Mouse (Mus musculus) myocyte (in vitro differentiated cells): ENCODE results near the gene Ccdc106. TPM values are rescaled to one million over a fixed set of nuclear protein-coding genes. Genes with fewer than 3 reads are reported as not detected.
A peak's percentile ranks its signal among the peaks of the same experiment; 100 is the strongest.
"Not testable (repeated sequence)": the region's sequence is repeated elsewhere in the genome, so short reads cannot be mapped to it uniquely, and the experiment has no call there.

Experiments used
- H3K27me3 ChIP-seq: one replicate; pipeline ENCODE4 v1.6.1; 2011; ENCODE audit not compliant: control insufficient read depth, insufficient read depth, insufficient read length
- H3K36me3 ChIP-seq: one replicate; pipeline ENCODE4 v1.6.1; 2011; ENCODE audit not compliant: control insufficient read depth, insufficient read depth
- H3K4me2 ChIP-seq: one replicate; pipeline ENCODE4 v1.6.1; 2011; ENCODE audit warnings: low read depth, control low read depth
- H3K4me3 ChIP-seq: one replicate; pipeline ENCODE4 v1.5.1; 2011; ENCODE audit warnings: mild to moderate bottlenecking, control low read depth, moderate library complexity
- H3K79me2 ChIP-seq: one replicate; pipeline ENCODE4 v1.6.1; 2011; ENCODE audit not compliant: control insufficient read depth, insufficient read depth
- H3ac ChIP-seq: one replicate; pipeline ENCODE4 v1.6.1; 2011; ENCODE audit not compliant: control insufficient read depth, insufficient read length
- CEBPB ChIP-seq: IDR thresholded peaks from 2 replicates; pipeline ENCODE4 v1.6.1; 2011; ENCODE audit warnings: mild to moderate bottlenecking, moderate library complexity; ENCODE audit not compliant: poor library complexity, insufficient read depth, severe bottlenecking
- E2F4 ChIP-seq: IDR thresholded peaks from one replicate; pipeline ENCODE4 v1.6.1; 2011; ENCODE audit warnings: mild to moderate bottlenecking, control low read depth, moderate library complexity; ENCODE audit not compliant: insufficient read depth
- MAX ChIP-seq: IDR thresholded peaks from one replicate; pipeline ENCODE4 v1.6.1; 2011; ENCODE audit warnings: low read depth, mild to moderate bottlenecking, control low read depth
- MYOD1 ChIP-seq, 3 experiments: IDR thresholded peaks; one replicate each; pipeline ENCODE4 v1.6.1; 2011; ENCODE audit warnings: control low read depth in 2 of 3, low read depth in 2 of 3, mild to moderate bottlenecking in 2 of 3, moderate library complexity in 1 of 3; ENCODE audit not compliant: insufficient read length in 2 of 3, control insufficient read depth in 1 of 3
- MYOG ChIP-seq, 3 experiments: IDR thresholded peaks; one replicate each; pipeline ENCODE4 v1.6.1; 2011; ENCODE audit warnings: control low read depth in 2 of 3, low read depth in 2 of 3, mild to moderate bottlenecking in 2 of 3; ENCODE audit not compliant: insufficient read length in 2 of 3, control insufficient read depth in 1 of 3, insufficient read depth in 1 of 3
- POLR2A ChIP-seq: IDR thresholded peaks from one replicate; pipeline ENCODE4 v1.6.1; 2011; ENCODE audit warnings: low read depth, mild to moderate bottlenecking, control low read depth, moderate library complexity; ENCODE audit not compliant: insufficient read length
- POLR2AphosphoS2 ChIP-seq: IDR thresholded peaks from one replicate; pipeline ENCODE4 v1.6.1; 2011; ENCODE audit warnings: low read depth, control low read depth; ENCODE audit not compliant: insufficient read length
- REST ChIP-seq: IDR thresholded peaks from one replicate; pipeline ENCODE4 v1.6.1; 2011; ENCODE audit warnings: mild to moderate bottlenecking, control low read depth, moderate library complexity; ENCODE audit not compliant: insufficient read depth, insufficient read length
- SRF ChIP-seq: IDR thresholded peaks from one replicate; pipeline ENCODE4 v1.6.1; 2011; ENCODE audit warnings: low read depth; ENCODE audit not compliant: control insufficient read depth, insufficient read length
- TCF12 ChIP-seq: IDR thresholded peaks from one replicate; pipeline ENCODE4 v1.6.1; 2011; ENCODE audit warnings: mild to moderate bottlenecking, control low read depth; ENCODE audit not compliant: poor library complexity, insufficient read depth, severe bottlenecking
- TCF3 ChIP-seq: IDR thresholded peaks from one replicate; pipeline ENCODE4 v1.6.1; 2011; ENCODE audit warnings: low read depth, control low read depth; ENCODE audit not compliant: insufficient read length
- USF1 ChIP-seq: IDR thresholded peaks from one replicate; pipeline ENCODE4 v1.6.1; 2011; ENCODE audit warnings: low read depth, mild to moderate bottlenecking, control low read depth, moderate library complexity
- polyA plus RNA-seq: library from polyadenylated mRNA; unstranded; fragments of >200 nt; fragmentation: generic; extraction: Trizol; gene quantifications from one replicate; pipeline ENCODE4 v1.2.1, GENCODE M21; 2012; ENCODE audit warnings: missing spikeins

Ccdc106 gene
- polyA plus RNA-seq, 1 experiment, result 0.19 TPM

GRCm38 (mm10) chr7:5016920-5017319 lies 3.4 kb upstream of the Ccdc106 start:
- no peaks in the 10 kb centered on the region for H3K36me3 ChIP-seq
- no peak overlapping the region for H3K4me2 ChIP-seq
- no peak for TF ChIP-seq MYOD1 (IDR thresholded peaks at IDR 0.05; ENCODE audit: control insufficient read depth in 1 of 3, insufficient read length in 2 of 3, low read depth in 2 of 3)
- no peak for TF ChIP-seq USF1
- TF ChIP-seq CEBPB, result no peak
- TF ChIP-seq E2F4, result no peak
- H3K79me2 ChIP-seq, result peaks cover 37% of the 10 kb centered on the region
- no peaks in the 10 kb centered on the region for H3K27me3 ChIP-seq
- no peak overlapping the region for H3ac ChIP-seq
- no peak overlapping the region for H3K4me3 ChIP-seq

- TF ChIP-seq POLR2A (no peak), POLR2AphosphoS2 (no peak), MAX (no peak), USF1 (no peak), CEBPB (no peak), MYOG (IDR thresholded peaks at IDR 0.05; ENCODE audit: control insufficient read depth in 1 of 3, insufficient read depth in 1 of 3, insufficient read length in 2 of 3, low read depth in 2 of 3) (no peak), TCF3 (no peak), E2F4 (no peak), MYOD1 (IDR thresholded peaks at IDR 0.05; ENCODE audit: control insufficient read depth in 1 of 3, insufficient read length in 2 of 3, low read depth in 2 of 3) (no peak), TCF12 (no peak)
- peaks cover 41% of the 10 kb centered on the region for H3K79me2 ChIP-seq
Observed at GRCm38 (mm10) chr7:5017352-5017751, 3.0 kb upstream of the Ccdc106 start.

GRCm38 (mm10) chr7:5017931-5018330 lies 2.4 kb upstream of the Ccdc106 start:
- H3K79me2 ChIP-seq, result peaks cover 44% of the 10 kb centered on the region
- H3K27me3 ChIP-seq, result no peaks in the 10 kb centered on the region
- H3K36me3 ChIP-seq, result no peaks in the 10 kb centered on the region
- no peak overlapping the region for H3K4me3 ChIP-seq
- no peak for TF ChIP-seq TCF12
- no peak for TF ChIP-seq POLR2AphosphoS2
- no peak for TF ChIP-seq MYOG (IDR thresholded peaks at IDR 0.05; ENCODE audit: control insufficient read depth in 1 of 3, insufficient read depth in 1 of 3, insufficient read length in 2 of 3, low read depth in 2 of 3)
- no peak for TF ChIP-seq POLR2A
- TF ChIP-seq USF1, result no peak
- TF ChIP-seq SRF, result no peak
- TF ChIP-seq TCF3, result no peak
- no peak for TF ChIP-seq REST
- no peak for TF ChIP-seq MAX
- no peak for TF ChIP-seq CEBPB
- TF ChIP-seq E2F4, result no peak
- no peak for TF ChIP-seq MYOD1 (IDR thresholded peaks at IDR 0.05; ENCODE audit: control insufficient read depth in 1 of 3, insufficient read length in 2 of 3, low read depth in 2 of 3)
- no peak overlapping the region for H3K4me2 ChIP-seq
- H3ac ChIP-seq, result no peak overlapping the region

More at GRCm38 (mm10) chr7:5017352-5017751, 3.0 kb upstream of the Ccdc106 start:
- H3K4me2 ChIP-seq, result no peak overlapping the region
- no peak overlapping the region for H3K4me3 ChIP-seq
- H3K27me3 ChIP-seq, result no peaks in the 10 kb centered on the region
- no peak overlapping the region for H3ac ChIP-seq
- no peaks in the 10 kb centered on the region for H3K36me3 ChIP-seq

GRCm38 (mm10) chr7:5019576-5019975 lies 777 bp upstream of the Ccdc106 start:
- Histone ChIP-seq H3K4me2 (peak overlapping the region; percentile 70), H3K4me3 (peak overlapping the region; percentile 69), H3K79me2 (peaks cover 52% of the 10 kb centered on the region)
- H3K36me3 ChIP-seq, H3ac ChIP-seq, H3K27me3 ChIP-seq: not testable (repeated sequence)

- TF ChIP-seq MAX (no peak), TCF3 (no peak), REST (no peak), POLR2A (no peak)
- H3K4me3 ChIP-seq, result peak overlapping the region; percentile 69
- peaks cover 10% of the 10 kb centered on the region for H3K36me3 ChIP-seq
- H3ac ChIP-seq, result peak overlapping the region; percentile 92
- no peaks in the 10 kb centered on the region for H3K27me3 ChIP-seq
- H3K79me2 ChIP-seq, result peaks cover 52% of the 10 kb centered on the region
- peak overlapping the region; percentile 88 for H3K4me2 ChIP-seq
Observed at GRCm38 (mm10) chr7:5020685-5021084, 332 bp downstream of the Ccdc106 start.

GRCm38 (mm10) chr7:5021197-5021596 lies 844 bp downstream of the Ccdc106 start:
- Histone ChIP-seq H3K79me2 (peaks cover 56% of the 10 kb centered on the region), H3K27me3 (no peaks in the 10 kb centered on the region), H3K4me2 (peak overlapping the region; percentile 88), H3K4me3 (peak overlapping the region; percentile 69), H3ac (peak overlapping the region; percentile 92), H3K36me3 (peaks cover 10% of the 10 kb centered on the region)
- TF ChIP-seq MYOG (IDR thresholded peaks at IDR 0.05; ENCODE audit: control insufficient read depth in 1 of 3, insufficient read depth in 1 of 3, insufficient read length in 2 of 3, low read depth in 2 of 3), result no peak
- TF ChIP-seq MYOD1 (IDR thresholded peaks at IDR 0.05; ENCODE audit: control insufficient read depth in 1 of 3, insufficient read length in 2 of 3, low read depth in 2 of 3), result no peak
- no peak for TF ChIP-seq REST
- TF ChIP-seq POLR2AphosphoS2, result no peak
- no peak for TF ChIP-seq TCF3
- TF ChIP-seq TCF12, result no peak
- no peak for TF ChIP-seq MAX
- TF ChIP-seq CEBPB, result no peak
- no peak for TF ChIP-seq E2F4
- no peak for TF ChIP-seq USF1
- no peak for TF ChIP-seq POLR2A
- TF ChIP-seq SRF, result no peak
